Mouse (Mus musculus): Measurements from ENCODE around the gene Gm4778.
"Not testable (repeated sequence)": the region's sequence is repeated elsewhere in the genome, so short reads cannot be mapped to it uniquely, and the experiment has no call there.

Gm4778 gene

DNA sequence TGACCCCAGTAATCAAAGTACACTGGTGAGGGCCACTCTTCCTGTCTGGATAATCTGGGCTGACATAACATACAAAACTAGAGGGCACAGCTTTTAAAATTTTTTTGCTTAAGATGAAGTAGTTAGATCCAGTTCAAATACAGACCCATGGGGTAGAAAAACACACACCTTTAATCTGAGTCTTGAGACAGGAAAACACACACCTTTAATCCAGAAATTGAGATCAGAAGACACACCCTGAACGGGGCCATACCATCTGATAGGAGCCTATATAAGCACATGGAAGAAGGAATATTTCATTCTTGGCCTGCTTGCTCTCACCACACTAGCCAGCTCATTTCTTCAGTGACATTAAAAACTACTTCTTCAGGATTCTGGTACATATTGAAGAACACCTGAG, at the start of gene Gm4778:
Gm4778 (plus strand) TSS at position 301 of the 400 bp plus-strand sequence.
- DNase-seq (ENCODE audit: low spot score in 2 of 2), result not testable (repeated sequence)

DNA sequence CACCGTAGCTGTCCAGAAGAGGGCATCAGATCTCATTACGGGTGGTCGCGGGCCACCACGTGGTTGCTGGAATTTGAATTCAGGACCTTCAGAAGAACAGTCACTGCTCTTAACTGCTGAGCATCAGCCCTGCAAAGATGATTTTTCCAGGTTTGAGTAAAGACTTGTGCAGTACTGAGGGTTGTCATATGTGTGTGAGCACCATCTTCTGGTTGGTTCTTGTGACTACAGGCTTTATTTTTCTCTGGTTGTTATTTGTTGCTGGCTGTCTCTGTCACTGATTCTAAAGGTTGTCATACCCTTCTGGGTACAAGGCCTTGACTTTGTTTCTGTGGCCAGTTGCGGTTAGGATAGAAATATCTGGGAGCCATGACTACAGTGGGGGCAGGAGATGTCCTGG, 3.2 kb upstream of the Gm4778 start:
- no peak for DNase-seq (ENCODE audit: low spot score in 2 of 2)

DNA sequence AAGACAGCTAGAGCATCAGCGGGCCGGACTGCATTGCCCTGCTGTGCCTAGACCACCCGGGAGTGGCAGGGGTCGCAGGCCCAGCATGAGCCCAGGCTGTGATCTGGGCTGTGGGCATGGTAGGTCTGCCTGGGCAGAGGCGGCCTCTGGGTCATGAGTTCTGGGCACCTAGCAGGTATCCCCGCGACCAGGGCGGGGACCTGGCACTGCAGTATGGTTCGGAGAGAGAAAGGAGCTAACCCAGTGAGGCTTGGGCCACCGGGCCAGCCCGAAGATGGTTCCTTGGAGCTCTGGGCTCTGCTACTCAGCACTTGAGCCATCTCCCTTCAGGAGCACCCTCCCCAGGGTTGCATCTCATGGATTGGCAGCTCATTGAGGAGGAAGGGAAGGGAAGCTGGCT, 12.2 kb downstream of the Gm4778 start:
- DNase-seq (ENCODE audit: low spot score in 2 of 2), result no peak

DNA sequence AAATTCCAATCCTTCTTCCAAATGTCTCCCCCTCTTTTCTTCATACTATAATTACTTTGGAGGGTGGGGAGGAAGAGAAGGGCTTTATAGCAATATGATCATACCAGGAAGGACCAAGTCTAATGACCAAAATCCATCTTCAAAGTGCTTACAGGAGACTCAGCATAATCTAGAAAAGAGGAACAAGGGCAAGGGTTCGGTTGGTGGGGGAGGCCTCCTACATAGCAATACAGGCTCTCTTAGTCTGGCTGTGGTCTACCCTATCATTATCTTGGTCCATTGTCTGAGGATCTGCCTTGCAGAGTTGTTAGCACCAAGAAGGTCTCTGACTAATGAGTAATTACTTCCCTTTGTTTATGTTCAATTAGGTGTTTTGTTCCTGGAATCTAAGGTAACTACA, 41.6 kb downstream of the Gm4778 start:
- DNase-seq (ENCODE audit: low spot score in 2 of 2), result no peak

DNA sequence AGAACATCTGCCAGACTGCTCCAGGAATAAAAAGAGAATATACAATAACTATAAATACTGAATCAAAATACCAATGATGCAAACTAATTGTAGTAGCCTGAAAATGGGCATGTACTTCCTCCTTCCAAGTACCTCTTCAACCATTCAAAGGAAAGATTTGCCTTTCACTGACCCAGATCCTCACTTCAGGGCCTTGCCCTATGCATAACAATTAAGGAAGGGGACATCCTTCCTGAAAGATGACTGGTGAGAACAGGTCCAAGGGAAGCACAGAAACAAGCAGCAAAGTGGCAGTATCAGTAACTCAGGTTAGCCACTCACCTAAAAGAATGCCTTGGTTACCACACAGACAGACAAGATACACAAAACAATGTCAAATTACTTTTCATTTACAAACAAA, 43.1 kb downstream of the Gm4778 start:
- no peak for DNase-seq (ENCODE audit: low spot score in 2 of 2)

DNA sequence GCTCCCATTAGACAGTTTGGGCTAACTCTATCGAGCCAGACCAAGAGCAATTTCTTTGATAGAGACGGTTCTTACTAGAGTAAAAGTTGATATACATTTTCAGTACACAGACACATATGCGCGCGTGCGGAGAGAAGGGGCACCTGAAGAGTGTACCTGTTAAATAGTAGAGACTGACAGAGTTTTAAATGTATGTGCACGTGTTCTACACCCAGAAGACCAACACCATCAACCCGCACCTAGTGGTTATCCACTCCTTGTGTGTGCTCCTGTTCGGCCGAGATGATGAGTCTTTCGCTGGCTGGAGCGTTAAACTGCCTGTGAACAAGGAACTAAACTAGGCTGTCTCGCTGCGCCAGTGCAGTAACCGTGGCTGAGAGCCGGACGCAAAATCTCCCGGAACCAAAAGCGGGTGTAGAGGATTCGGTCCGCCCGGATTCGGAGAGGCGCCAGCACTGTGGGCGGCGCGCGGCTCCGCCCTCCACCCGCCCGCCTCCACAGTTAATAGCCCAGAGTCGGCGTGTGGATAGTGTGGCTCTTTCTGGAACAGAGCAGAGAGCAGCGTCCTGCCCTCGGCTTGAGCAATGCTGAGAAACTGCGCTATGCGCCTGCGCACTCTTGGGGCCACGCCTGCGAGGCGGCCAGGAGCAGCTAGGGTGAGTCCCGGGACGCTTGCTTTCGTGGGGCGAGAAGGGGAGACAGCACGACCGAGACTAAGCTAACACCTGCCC, 46.0 kb downstream of the Gm4778 start, which contains the start of gene Them4:
Them4 (plus strand) TSS at position 457 of the 731 bp plus-strand sequence.
- peak; percentile 70 to 74 for DNase-seq (ENCODE audit: low spot score in 2 of 2)

DNA sequence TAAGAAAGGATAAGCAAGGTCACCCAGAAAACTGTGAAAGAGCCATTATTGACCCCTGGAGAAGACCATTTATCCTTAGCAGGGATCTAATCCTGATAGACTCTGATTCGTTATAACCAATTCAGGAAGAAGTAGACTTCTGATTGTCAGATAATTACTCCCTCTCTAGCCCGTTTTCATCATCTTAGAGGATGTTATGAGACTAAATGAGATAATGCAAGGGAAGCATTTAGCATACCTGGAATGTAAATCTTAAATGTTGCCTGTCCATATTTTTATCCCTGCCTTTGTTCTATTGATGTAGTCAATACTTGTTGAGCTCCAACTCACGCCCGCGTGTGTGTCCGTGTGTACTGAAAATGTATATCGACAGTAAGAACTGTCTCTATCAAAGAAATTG, 46.7 kb downstream of the Gm4778 start:
- no peak for DNase-seq (ENCODE audit: low spot score in 2 of 2)

DNA sequence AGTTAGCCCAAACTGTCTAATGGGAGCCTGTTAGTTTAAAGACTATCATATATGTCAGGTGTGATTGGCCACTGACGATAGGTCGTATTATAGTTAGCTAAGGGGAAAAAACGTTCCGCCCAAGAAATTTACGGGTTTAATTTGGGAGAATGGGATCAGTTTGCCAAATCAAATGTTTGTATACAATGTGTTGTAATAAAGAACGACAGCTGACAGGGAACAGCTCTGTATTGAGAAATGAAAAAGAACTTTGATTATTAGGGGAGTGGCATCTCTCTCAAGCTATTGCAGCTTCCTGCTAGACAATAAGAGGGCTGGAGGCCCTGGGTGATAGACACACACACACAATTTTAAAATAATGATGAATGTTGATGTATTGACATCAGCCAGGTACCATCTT, 47.1 kb downstream of the Gm4778 start:
- no peak for DNase-seq (ENCODE audit: low spot score in 2 of 2)

DNA sequence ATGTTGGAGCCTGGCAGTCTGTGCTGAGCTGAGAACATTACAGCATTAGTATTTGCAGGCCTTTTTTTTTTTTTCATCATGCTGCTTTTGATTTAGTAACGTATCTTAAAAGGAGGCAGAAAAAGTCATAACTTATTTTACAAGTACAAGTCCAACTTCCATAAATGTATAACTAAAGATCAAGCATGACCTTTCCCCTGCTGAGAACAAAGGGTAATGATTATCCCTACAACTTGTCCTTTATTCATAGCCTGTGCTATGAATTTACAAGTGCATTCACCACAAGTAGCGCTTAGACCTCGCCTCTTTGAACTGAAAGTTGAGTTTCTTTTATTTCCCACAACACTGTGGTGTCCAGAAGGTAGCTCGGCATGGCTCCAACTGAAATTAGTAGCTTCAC, 47.5 kb downstream of the Gm4778 start:
- DNase-seq (ENCODE audit: low spot score in 2 of 2), result no peak

All from spleen, postnatal 14 days (tissue).